Mouse (Mus musculus): ENCODE measurements at regions not wholly inside any gene's neighbourhood (a gene's known extent, or its start where the extent isn't known, plus 50 kb on each side); places are given as distances from the start of the nearest gene placed in this dataset.

- no peak for TF ChIP-seq CTCF (IDR thresholded peaks at IDR 0.05; ENCODE audit: borderline replicate concordance, insufficient read depth, low read depth, low read length)
- TF ChIP-seq POLR2A (IDR thresholded peaks at IDR 0.05; ENCODE audit: borderline replicate concordance, insufficient read depth, low read length) = no peak
Observed at GRCm38 (mm10) chr9:32010953-32011770, 97.9 kb upstream of the Barx2 start.

Measured in cerebellum, adult 2 months (tissue).